Mouse (Mus musculus): Measurements from ENCODE around the gene Edem3.

- no peak for TF ChIP-seq GATA1 (IDR thresholded peaks at IDR 0.05; ENCODE audit: borderline replicate concordance, low read length)
- TF ChIP-seq FLI1 (IDR thresholded peaks at IDR 0.05; ENCODE audit: low read length), result no peak
These were observed 34.6 kb upstream of the Edem3 start for GRCm38 (mm10) chr1:151720566-151720965.
